Mouse (Mus musculus) activated CD4-positive, CD25-positive, alpha-beta regulatory T cell, adult 4 months (primary cell): ENCODE data around the gene Akr1c6. TPM values are rescaled to one million over a fixed set of nuclear protein-coding genes. Genes with fewer than 3 reads are reported as not detected.
"Not testable (repeated sequence)": the region's sequence is repeated elsewhere in the genome, so short reads cannot be mapped to it uniquely, and the experiment has no call there.

Experiments
- ATAC-seq: one replicate; pipeline ENCODE4 v1.8.0; 2017
- polyA plus RNA-seq, 2 experiments: library from polyadenylated mRNA; unstranded; fragments of 100-300 nt; shearing (Covaris generic); gene quantifications; one replicate each; pipeline ENCODE4 v1.2.1; 2017

Akr1c6 gene
- not detected for polyA plus RNA-seq

- ATAC-seq: no peak
Observed at GRCm38 (mm10) chr13:4434006-4434405, at the start of gene Akr1c6. TSS of gene Akr1c6 (plus strand) at chr13:4434306.

GRCm38 (mm10) chr13:4384918-4385317 lies 49.2 kb upstream of the Akr1c6 start:
- ATAC-seq: no peak

- no peak for ATAC-seq
Observed at GRCm38 (mm10) chr13:4385541-4385940, 48.6 kb upstream of the Akr1c6 start.

- ATAC-seq: no peak
Observed at GRCm38 (mm10) chr13:4388762-4389446, 45.2 kb upstream of the Akr1c6 start.

- not testable (repeated sequence) for ATAC-seq
Observed at GRCm38 (mm10) chr13:4400360-4400759, 33.7 kb upstream of the Akr1c6 start.

GRCm38 (mm10) chr13:4400831-4401230 lies 33.3 kb upstream of the Akr1c6 start:
- ATAC-seq: no peak

GRCm38 (mm10) chr13:4402221-4402620 lies 31.9 kb upstream of the Akr1c6 start:
- ATAC-seq: no peak

- no peak for ATAC-seq
Observed at GRCm38 (mm10) chr13:4404726-4405125, 29.4 kb upstream of the Akr1c6 start.

- ATAC-seq: no peak
Observed at GRCm38 (mm10) chr13:4406771-4407170, 27.3 kb upstream of the Akr1c6 start.

- no peak for ATAC-seq
Observed at GRCm38 (mm10) chr13:4428558-4428957, 5.5 kb upstream of the Akr1c6 start.

- ATAC-seq: no peak
Observed at GRCm38 (mm10) chr13:4429034-4429433, 5.1 kb upstream of the Akr1c6 start.

GRCm38 (mm10) chr13:4431129-4431528 lies 3.0 kb upstream of the Akr1c6 start:
- no peak for ATAC-seq

GRCm38 (mm10) chr13:4465641-4466040 lies 31.5 kb downstream of the Akr1c6 start:
- ATAC-seq: no peak

- no peak for ATAC-seq
Observed at GRCm38 (mm10) chr13:4467896-4468295, 33.8 kb downstream of the Akr1c6 start.

Other genes starting within 250 kb of the Akr1c6 start
- 10 to 100 TPM; 33.0 to 34.7 TPM for gene Akr1c13, start 243.2 kb upstream of the Akr1c6 start, polyA plus RNA-seq
- not detected for gene Akr1c19, start 205.6 kb upstream of the Akr1c6 start, polyA plus RNA-seq
- 1 to 10 TPM in 1 of 2 experiments, under 1 TPM in 1; 0.87 to 4.1 TPM for gene Akr1c12, start 154.9 kb upstream of the Akr1c6 start, polyA plus RNA-seq
- not detected for gene Akr1c20, start 89.0 kb downstream of the Akr1c6 start, polyA plus RNA-seq
- gene Akr1c21, start 139.8 kb downstream of the Akr1c6 start, polyA plus RNA-seq: not detected
- 10 to 100 TPM; 14.3 to 20.8 TPM for gene Akr1e1, start 174.9 kb downstream of the Akr1c6 start, polyA plus RNA-seq